ENCODE assay signal across 11 mouse cellular contexts in genomic region chrX:95999601-96000000, GRCm38 (mm10). TPM values are rescaled to one million over a fixed set of nuclear protein-coding genes. Genes with fewer than 3 reads are reported as not detected.
DNase-seq lines count a peak whose midpoint lies in the region; ATAC-seq and TF ChIP-seq lines count a peak whose summit lies in the region.
"Had no signal": no experiment of that assay in that cellular context is flagged by ENCODE, and none has a peak within 500 bp of the region (broad histone marks: within the 10 kb centered on the region; RNA-seq: fewer than 3 reads in every experiment).

No protein-coding gene starts in this region.

- H3K4me2 ChIP-seq in kidney, embryonic 16.5 days (replicated peaks; ENCODE audit: low read depth, low read length): no peak overlapping the region
- H3K4me2 ChIP-seq: kidney, embryonic 15.5 days; neural tube, embryonic 12.5 days had no signal

- DNase-seq in kidney, adult 2 months: no peak
- peak; percentile 65 for DNase-seq in R1 (ENCODE audit: low read depth, low spot score)
- peak; percentile 2 for DNase-seq in lung, postnatal 10 days
- DNase-seq in thymus, postnatal 0 days (ENCODE audit: low spot score): peak; percentile 27
- no peak for DNase-seq in ovary, postnatal 10 days (ENCODE audit: low spot score)
- no peak for DNase-seq in kidney, adult 18-20 months
- no peak for DNase-seq in kidney, adult 8-10 months
- DNase-seq: gastrocnemius, postnatal 25 days had no signal

- no peak overlapping the region for H3K27ac ChIP-seq in kidney, adult 2 months (ENCODE audit: insufficient read depth, low read depth, low read length)
- no peak overlapping the region for H3K27ac ChIP-seq in kidney, embryonic 16.5 days (ENCODE audit: low read length)
- H3K27ac ChIP-seq: kidney, embryonic 15.5 days; neural tube, embryonic 12.5 days had no signal

- 0 out of 2 replicates have a peak, but pooled peaks have one; percentile 15 for TF ChIP-seq CTCF in kidney, adult 2 months (conservative IDR thresholded peaks at IDR 0.05; ENCODE audit: insufficient read depth, insufficient read length, low read depth, low read length)

- no peaks in the 10 kb centered on the region for H3K4me1 ChIP-seq in kidney, adult 2 months (ENCODE audit: control insufficient read depth, insufficient read depth, low read length)
- no peaks in the 10 kb centered on the region for H3K4me1 ChIP-seq in kidney, embryonic 16.5 days (ENCODE audit: insufficient read depth, low read length)
- H3K4me1 ChIP-seq: kidney, embryonic 15.5 days; neural tube, embryonic 12.5 days had no signal

- H3K4me3 ChIP-seq in kidney, adult 2 months (ENCODE audit: insufficient read depth, low read depth, low read length): no peak overlapping the region
- H3K4me3 ChIP-seq in kidney, embryonic 16.5 days (ENCODE audit: low read length): no peak overlapping the region
- H3K4me3 ChIP-seq: kidney, embryonic 15.5 days; neural tube, embryonic 12.5 days had no signal

- H3K9ac ChIP-seq in kidney, embryonic 16.5 days (replicated peaks; ENCODE audit: low read length): no peak overlapping the region
- H3K9ac ChIP-seq: kidney, embryonic 15.5 days; neural tube, embryonic 12.5 days had no signal

- WGBS in kidney, adult 2 months: 72% methylated on average over 6 of the region's 6 CpGs
- WGBS in kidney, embryonic 16.5 days: 69% methylated on average over 6 of the region's 6 CpGs

- no peaks in the 10 kb centered on the region for H3K27me3 ChIP-seq in kidney, adult 2 months (replicated peaks; ENCODE audit: control insufficient read depth, insufficient read depth, low read length)
- no peaks in the 10 kb centered on the region for H3K27me3 ChIP-seq in kidney, embryonic 16.5 days (ENCODE audit: insufficient read depth, low read length)
- H3K27me3 ChIP-seq: kidney, embryonic 15.5 days; neural tube, embryonic 12.5 days had no signal

- H3K9me3 ChIP-seq in kidney, embryonic 16.5 days (ENCODE audit: low read length): no peaks in the 10 kb centered on the region
- H3K9me3 ChIP-seq: kidney, embryonic 15.5 days; neural tube, embryonic 12.5 days had no signal

- no peaks in the 10 kb centered on the region for H3K36me3 ChIP-seq in kidney, adult 2 months (ENCODE audit: control insufficient read depth, insufficient read depth, low read length)
- no peaks in the 10 kb centered on the region for H3K36me3 ChIP-seq in kidney, embryonic 16.5 days (ENCODE audit: insufficient read depth, low read length)
- H3K36me3 ChIP-seq: kidney, embryonic 15.5 days; neural tube, embryonic 12.5 days had no signal

- no peak for TF ChIP-seq POLR2A in kidney, adult 2 months (IDR thresholded peaks at IDR 0.05; ENCODE audit: low read depth, low read length)

- no peak for ATAC-seq in kidney, embryonic 16.5 days (ENCODE audit: low FRiP score, low TSS enrichment)

RNA-seq across cellular contexts. Expression of gene Las1l, which starts 42.8 kb away (rescaled TPM):
- 17.1 and 20.8 TPM in 2 replicates for polyA plus RNA-seq in kidney, adult 2 months (2012; rRNA removed)
- 72.8 and 74.0 TPM in 2 replicates for polyA plus RNA-seq in kidney, embryonic 16.5 days (2015; fragmentation: Nextera tagmentation; extraction: Ambion mirVana)
- polyA plus RNA-seq in thymus, postnatal 0 days (2015; fragmentation: Nextera tagmentation; extraction: Ambion mirVana): 46.4 and 49.2 TPM in 2 replicates

Comparison
In these comparisons a context has a peak if more than half of its experiments do, and no peak if none do; other contexts are left out.
1. DNase-seq: peak in R1 (single experiment), lung, postnatal 10 days (single experiment) and thymus, postnatal 0 days (single experiment); none in kidney, adult 2 months (single experiment), ovary, postnatal 10 days (single experiment), kidney, adult 18-20 months (single experiment) and kidney, adult 8-10 months (0 of 2).